Mouse (Mus musculus): Measurements from ENCODE around the gene Snap29.

The Snap29 gene

GRCm38 (mm10) chr16:17405736-17406443 lies at the start of gene Snap29, which contains the start of gene Pi4ka:
Gene Snap29, plus strand, starts transcription at chr16:17405986.
Gene Pi4ka, minus strand, starts transcription at chr16:17406314.
- DNase-seq (ENCODE audit: low spot score in 2 of 2) = peak; percentile 100

- no peak for DNase-seq (ENCODE audit: low spot score in 2 of 2)
These were observed 49.8 kb upstream of the Snap29 start for GRCm38 (mm10) chr16:17356031-17356430.

- no peak for DNase-seq (ENCODE audit: low spot score in 2 of 2)
These were observed 47.0 kb upstream of the Snap29 start for GRCm38 (mm10) chr16:17358787-17359186.

GRCm38 (mm10) chr16:17382306-17382705 lies 23.5 kb upstream of the Snap29 start:
- no peak for DNase-seq (ENCODE audit: low spot score in 2 of 2)

GRCm38 (mm10) chr16:17383594-17384326 lies 22.0 kb upstream of the Snap29 start:
- DNase-seq (ENCODE audit: low spot score in 2 of 2) = no peak

GRCm38 (mm10) chr16:17392784-17393183 lies 13.0 kb upstream of the Snap29 start:
- DNase-seq (ENCODE audit: low spot score in 2 of 2) = no peak

- DNase-seq (ENCODE audit: low spot score in 2 of 2) = no peak
These were observed 2.9 kb upstream of the Snap29 start for GRCm38 (mm10) chr16:17402855-17403254.

- peak; percentile 54 to 65 for DNase-seq (ENCODE audit: low spot score in 2 of 2)
These were observed 502 bp upstream of the Snap29 start for GRCm38 (mm10) chr16:17405271-17405696.

GRCm38 (mm10) chr16:17406512-17407231 lies 886 bp downstream of the Snap29 start:
- DNase-seq (ENCODE audit: low spot score in 2 of 2) = no peak

- DNase-seq (ENCODE audit: low spot score in 2 of 2) = no peak
These were observed 3.3 kb downstream of the Snap29 start for GRCm38 (mm10) chr16:17409046-17409445.

- no peak for DNase-seq (ENCODE audit: low spot score in 2 of 2)
These were observed 4.4 kb downstream of the Snap29 start for GRCm38 (mm10) chr16:17410209-17410608.

- no peak for DNase-seq (ENCODE audit: low spot score in 2 of 2)
These were observed 17.2 kb downstream of the Snap29 start for GRCm38 (mm10) chr16:17423021-17423420.

GRCm38 (mm10) chr16:17432576-17432975 lies 26.8 kb downstream of the Snap29 start:
- DNase-seq (ENCODE audit: low spot score in 2 of 2) = no peak

GRCm38 (mm10) chr16:17451541-17452372 lies 46.0 kb downstream of the Snap29 start, which contains the start of gene Crkl:
Gene Crkl, plus strand, starts transcription at chr16:17451987.
- peak; percentile 97 for DNase-seq (ENCODE audit: low spot score in 2 of 2)

GRCm38 (mm10) chr16:17452373-17452715 lies 46.6 kb downstream of the Snap29 start:
- peak in 1 of 2 experiments; percentile 59 for DNase-seq (ENCODE audit: low spot score in 2 of 2)

- no peak for DNase-seq (ENCODE audit: low spot score in 2 of 2)
These were observed 51.1 kb downstream of the Snap29 start for GRCm38 (mm10) chr16:17456901-17457300.

- DNase-seq (ENCODE audit: low spot score in 2 of 2) = no peak
These were observed 54.5 kb downstream of the Snap29 start for GRCm38 (mm10) chr16:17460254-17460653.

GRCm38 (mm10) chr16:17461596-17461995 lies 55.8 kb downstream of the Snap29 start:
- no peak for DNase-seq (ENCODE audit: low spot score in 2 of 2)

GRCm38 (mm10) chr16:17463184-17463583 lies 57.4 kb downstream of the Snap29 start:
- DNase-seq (ENCODE audit: low spot score in 2 of 2) = no peak

GRCm38 (mm10) chr16:17466875-17467663 lies 61.3 kb downstream of the Snap29 start:
- DNase-seq (ENCODE audit: low spot score in 2 of 2) = no peak

- no peak for DNase-seq (ENCODE audit: low spot score in 2 of 2)
These were observed 66.7 kb downstream of the Snap29 start for GRCm38 (mm10) chr16:17472498-17472897.
